Mouse (Mus musculus): ENCODE measurements around the gene Dnah1.

DNA sequence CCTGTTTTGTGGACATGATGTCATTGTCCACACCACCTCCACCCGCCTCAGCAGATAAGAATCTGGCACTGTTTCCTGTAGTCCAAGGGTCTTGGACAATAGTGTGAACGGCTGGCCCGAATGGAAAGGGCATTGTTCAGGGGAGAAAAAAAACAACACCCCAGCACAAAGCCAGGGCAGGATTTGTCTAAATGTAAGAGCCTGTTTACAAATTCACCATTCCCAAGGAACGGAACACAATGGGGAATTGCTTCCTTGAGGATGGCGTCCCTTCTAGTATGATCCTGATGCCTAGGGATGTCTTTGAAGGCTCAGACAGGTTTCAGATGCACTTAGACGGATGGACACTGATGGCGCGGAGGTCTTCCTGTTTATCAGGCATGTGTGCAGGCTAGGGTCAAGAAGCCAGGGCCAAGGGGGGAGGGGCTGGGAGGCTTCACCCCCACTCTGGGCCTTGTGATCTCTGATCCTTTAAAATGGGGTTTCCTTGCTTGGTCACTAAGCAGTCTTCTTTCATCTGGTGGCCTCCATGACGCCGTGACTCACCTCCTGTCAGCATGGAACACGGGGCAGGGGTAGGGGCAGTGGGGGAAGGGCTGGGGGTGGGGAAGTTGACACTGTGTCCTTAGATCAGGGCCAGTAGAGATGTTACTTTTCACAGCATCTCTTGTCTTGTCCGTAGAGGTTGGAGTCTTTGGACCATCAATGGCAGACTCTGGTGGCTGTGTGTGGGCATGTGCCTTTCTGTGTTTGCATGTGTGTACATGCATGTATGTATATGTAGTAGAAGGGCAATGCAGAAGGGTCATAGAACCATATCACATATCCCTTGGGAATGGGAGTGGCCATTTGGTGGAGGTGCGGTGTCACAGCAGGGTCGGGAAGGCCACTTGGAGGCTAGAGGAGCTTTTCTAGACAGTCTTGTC lies 90.4 kb downstream of the Dnah1 start:
- TF ChIP-seq EP300 (optimal IDR thresholded peaks at IDR 0.05), result no peak
- no peak for TF ChIP-seq CTCF (IDR thresholded peaks at IDR 0.05; ENCODE audit: low read depth)

Measured in stomach, postnatal 0 days (tissue).